Mouse (Mus musculus) limb, embryonic 10.5 days (tissue): ENCODE data around the gene Vwa2. TPM values are rescaled to one million over a fixed set of nuclear protein-coding genes. Genes with fewer than 3 reads are reported as not detected.
A peak's percentile ranks its signal among the peaks of the same experiment; 100 is the strongest.

Source experiments
- DNase-seq: peaks from one replicate; pipeline ENCODE4 v3.0.0-alpha.2; 2017; ENCODE audit warnings: low spot score
- H3K27ac ChIP-seq: fragments of 300-500 bp; sonication (generic); 2 replicates; pipeline ENCODE4 v1.5.1; 2016; ENCODE audit warnings: mild to moderate bottlenecking
- H3K27me3 ChIP-seq: fragments of 300-500 bp; sonication (generic); 2 replicates; pipeline ENCODE4 v1.6.1; 2016; ENCODE audit warnings: low read depth, mild to moderate bottlenecking; ENCODE audit not compliant: poor library complexity, severe bottlenecking
- H3K36me3 ChIP-seq: fragments of 300-500 bp; sonication (generic); 2 replicates; pipeline ENCODE4 v1.6.1; 2016; ENCODE audit warnings: mild to moderate bottlenecking, moderate library complexity
- H3K4me1 ChIP-seq: fragments of 300-500 bp; sonication (generic); 2 replicates; pipeline ENCODE4 v1.6.1; 2016
- H3K4me3 ChIP-seq: fragments of 300-500 bp; sonication (generic); 2 replicates; pipeline ENCODE4 v1.5.1; 2016; ENCODE audit warnings: mild to moderate bottlenecking, moderate library complexity
- H3K9me3 ChIP-seq: fragments of 300-500 bp; sonication (generic); replicated peaks from 2 replicates; pipeline ENCODE4 v1.6.1; 2016; ENCODE audit warnings: mild to moderate bottlenecking
- WGBS: fragments of 180-500 bp; shearing (Covaris S2); methylation state at CpG from one replicate; pipeline ENCODE4 v1.1.7; 2016; 5-methylcytosine and 5-hydroxymethylcytosine counted together
- polyA plus RNA-seq: library from polyadenylated mRNA; unstranded; fragments of >200 nt; fragmentation: Nextera tagmentation; extraction: Ambion mirVana; gene quantifications from 2 replicates; pipeline ENCODE4 v1.2.1, GENCODE M21; 2016

Vwa2 gene
- polyA plus RNA-seq, 1 experiment from 2014 or later: 4.9 TPM

DNA sequence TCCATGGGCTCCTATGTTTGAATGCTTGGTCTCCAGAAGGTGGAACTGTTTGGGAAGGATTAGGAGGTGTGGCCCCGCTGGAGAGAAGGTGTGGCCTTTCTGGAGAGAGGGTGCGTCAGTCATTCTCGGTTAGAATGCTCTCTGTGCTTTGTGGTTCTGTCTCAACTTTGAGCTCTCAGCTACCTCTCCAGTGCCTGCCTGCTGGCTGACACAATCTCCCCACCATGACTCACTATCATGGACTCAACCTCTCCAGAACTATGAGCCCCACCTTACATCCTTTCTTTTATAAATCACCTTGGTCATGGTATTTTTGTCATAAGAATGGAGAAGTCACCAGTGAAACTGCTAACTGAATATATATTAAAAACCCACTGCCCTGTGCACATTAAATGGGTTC lies 40.6 kb downstream of the Vwa2 start:
- Histone ChIP-seq H3K27ac (no peak overlapping the region), H3K9me3 (no peaks in the 10 kb centered on the region), H3K36me3 (no peaks in the 10 kb centered on the region), H3K27me3 (peaks cover 26% of the 10 kb centered on the region), H3K4me1 (peaks cover 40% of the 10 kb centered on the region), H3K4me3 (no peak overlapping the region)
- 91% methylated on average over 3 of the region's 3 CpGs for WGBS
- DNase-seq: no peak

DNA sequence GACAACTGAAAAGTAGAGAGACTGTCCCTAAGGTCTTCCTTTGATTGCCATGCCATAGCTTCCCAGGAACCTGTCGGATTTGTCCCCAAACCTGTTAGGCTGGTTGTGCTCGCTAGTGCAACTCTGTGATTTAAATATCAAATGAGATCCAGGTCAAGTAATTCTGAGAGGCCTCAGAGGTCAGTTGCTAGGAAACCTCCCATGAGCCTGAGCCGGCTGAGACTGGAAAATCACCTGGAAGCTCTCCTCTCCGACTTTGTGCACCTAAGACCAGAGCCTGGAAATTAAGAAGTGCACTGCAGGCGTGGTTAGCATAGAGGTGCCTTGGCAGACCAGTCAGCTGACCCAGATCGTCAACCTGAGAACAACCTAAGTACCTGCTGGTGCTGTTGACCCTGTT lies 41.0 kb downstream of the Vwa2 start:
- H3K27me3 ChIP-seq: peaks cover 24% of the 10 kb centered on the region
- no peak overlapping the region for H3K4me3 ChIP-seq
- no peaks in the 10 kb centered on the region for H3K36me3 ChIP-seq
- 62% methylated on average over 6 of the region's 6 CpGs for WGBS
- peaks cover 40% of the 10 kb centered on the region for H3K4me1 ChIP-seq
- no peaks in the 10 kb centered on the region for H3K9me3 ChIP-seq
- no peak overlapping the region for H3K27ac ChIP-seq
- DNase-seq: no peak

- 33% methylated on average over 7 of the region's 7 CpGs for WGBS
- H3K36me3 ChIP-seq: no peaks in the 10 kb centered on the region
- peaks cover 20% of the 10 kb centered on the region for H3K27me3 ChIP-seq
- H3K4me1 ChIP-seq: peaks cover 5% of the 10 kb centered on the region; the same call in 1 of the 2 replicates
- H3K4me3 ChIP-seq: no peak overlapping the region
- peak; percentile 90 for DNase-seq
- no peak overlapping the region for H3K27ac ChIP-seq
- H3K9me3 ChIP-seq: no peaks in the 10 kb centered on the region
Measured at GRCm38 (mm10) chr19:56919628-56920027, 45.6 kb downstream of the Vwa2 start.

DNA sequence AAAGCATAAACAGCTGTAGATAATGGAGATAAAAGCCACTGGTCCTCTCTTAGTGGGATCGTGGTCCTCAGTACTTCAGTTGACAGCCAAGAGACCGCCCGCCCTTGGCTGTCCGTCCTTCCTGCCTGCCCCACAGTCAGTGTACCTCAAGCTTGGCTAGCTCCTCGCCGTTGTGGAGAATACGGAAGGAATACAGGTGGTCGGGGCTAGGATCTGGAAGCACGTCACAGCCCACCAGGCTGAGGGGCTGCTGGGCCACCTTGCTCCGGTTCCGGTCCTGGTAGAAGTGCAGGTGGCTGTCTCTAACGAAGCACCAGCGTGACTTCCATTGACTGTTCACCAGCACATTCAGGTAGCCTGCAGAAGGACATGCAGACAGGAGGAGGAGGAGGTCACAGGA lies 46.2 kb downstream of the Vwa2 start:
- DNase-seq: no peak
- Histone ChIP-seq H3K36me3 (no peaks in the 10 kb centered on the region), H3K9me3 (no peaks in the 10 kb centered on the region), H3K4me1 (peaks cover 5% of the 10 kb centered on the region; the same call in 1 of the 2 replicates), H3K4me3 (no peak overlapping the region), H3K27me3 (peaks cover 20% of the 10 kb centered on the region), H3K27ac (no peak overlapping the region)
- WGBS: 91% methylated on average over 13 of the region's 13 CpGs

DNA sequence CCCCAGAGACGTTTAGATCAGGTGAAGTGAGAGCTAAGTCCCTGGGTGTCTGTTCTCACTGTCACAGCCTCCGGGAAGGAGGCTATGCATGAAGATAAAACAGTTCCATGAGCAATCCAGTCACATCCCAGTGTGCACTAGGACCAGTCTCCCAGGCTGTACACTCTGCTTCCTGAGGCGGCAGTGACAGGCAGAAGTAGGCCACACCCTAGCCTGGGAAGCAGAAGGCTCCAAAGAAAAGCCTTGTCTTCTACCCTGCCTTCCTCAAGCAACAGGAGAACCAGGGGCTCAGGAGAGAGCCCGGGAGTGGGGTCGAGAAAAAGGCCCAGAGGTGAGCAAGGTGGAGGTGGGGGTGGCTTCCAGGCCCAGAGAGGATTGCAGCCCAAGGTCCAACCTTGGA lies 47.7 kb downstream of the Vwa2 start:
- Histone ChIP-seq H3K4me3 (no peak overlapping the region), H3K9me3 (no peaks in the 10 kb centered on the region), H3K4me1 (no peaks in the 10 kb centered on the region), H3K36me3 (no peaks in the 10 kb centered on the region), H3K27me3 (peaks cover 16% of the 10 kb centered on the region; the same call in 1 of the 2 replicates), H3K27ac (no peak overlapping the region)
- 76% methylated on average over 5 of the region's 5 CpGs for whole genome bisulfite sequencing
- no peak for DNase-seq

DNA sequence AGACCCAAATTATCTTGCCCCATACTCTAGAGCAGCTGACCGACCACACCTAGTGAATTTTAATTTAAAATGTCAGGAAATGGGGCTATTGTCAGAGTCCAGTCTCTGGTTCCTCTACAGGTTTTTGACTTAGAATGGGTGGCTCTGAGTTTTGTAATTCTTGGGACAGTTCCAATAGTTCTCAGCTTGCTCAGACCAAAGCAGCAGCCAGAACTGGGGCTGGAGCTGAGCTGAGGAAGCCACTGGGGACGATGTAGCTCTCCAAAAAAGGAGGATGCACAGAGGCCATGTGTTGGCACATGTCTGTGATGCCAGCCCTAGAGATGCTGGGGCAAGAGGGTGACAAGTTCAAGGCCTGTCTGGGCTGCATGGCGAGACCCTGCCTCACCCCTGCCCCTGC lies 55.3 kb downstream of the Vwa2 start:
- H3K27me3 ChIP-seq: peaks cover 5% of the 10 kb centered on the region; the same call in 1 of the 2 replicates
- no peaks in the 10 kb centered on the region for H3K4me1 ChIP-seq
- no peak overlapping the region for H3K27ac ChIP-seq
- WGBS: 89% methylated on average over 3 of the region's 3 CpGs
- H3K4me3 ChIP-seq: no peak overlapping the region
- H3K36me3 ChIP-seq: no peaks in the 10 kb centered on the region
- H3K9me3 ChIP-seq: no peaks in the 10 kb centered on the region
- DNase-seq: no peak

GRCm38 (mm10) chr19:56930029-56930428 lies 56.0 kb downstream of the Vwa2 start:
- Histone ChIP-seq H3K27me3 (peaks cover 5% of the 10 kb centered on the region; the same call in 1 of the 2 replicates), H3K4me1 (no peaks in the 10 kb centered on the region), H3K9me3 (no peaks in the 10 kb centered on the region), H3K27ac (no peak overlapping the region), H3K36me3 (no peaks in the 10 kb centered on the region), H3K4me3 (no peak overlapping the region)
- no peak for DNase-seq
- WGBS: 83% methylated on average over 9 of the region's 9 CpGs

DNA sequence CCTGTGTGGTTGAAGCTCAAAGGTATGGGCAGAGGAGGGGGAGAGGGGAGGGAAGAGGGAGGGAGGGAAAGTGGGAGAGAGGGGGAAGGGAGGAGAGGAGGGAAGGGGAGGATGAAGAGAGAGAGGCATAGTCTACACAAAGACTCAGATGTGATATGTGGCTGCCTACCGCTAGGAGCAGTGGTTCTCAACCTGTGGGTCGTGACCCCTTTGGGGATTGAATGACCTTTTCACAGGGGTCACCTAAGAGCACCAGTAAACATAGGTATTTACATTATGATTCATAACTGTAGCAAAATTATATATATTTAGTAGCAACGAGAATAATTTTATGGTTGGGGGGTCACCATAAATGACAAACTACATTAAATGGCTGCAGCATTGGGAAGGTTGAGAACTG lies 59.8 kb downstream of the Vwa2 start:
- DNase-seq: no peak
- H3K36me3 ChIP-seq: no peaks in the 10 kb centered on the region
- no peaks in the 10 kb centered on the region for H3K9me3 ChIP-seq
- 81% methylated on average over 3 of the region's 3 CpGs for WGBS
- H3K27ac ChIP-seq: no peak overlapping the region
- H3K4me3 ChIP-seq: no peak overlapping the region
- peaks cover 6% of the 10 kb centered on the region for H3K4me1 ChIP-seq
- no peaks in the 10 kb centered on the region for H3K27me3 ChIP-seq

DNA sequence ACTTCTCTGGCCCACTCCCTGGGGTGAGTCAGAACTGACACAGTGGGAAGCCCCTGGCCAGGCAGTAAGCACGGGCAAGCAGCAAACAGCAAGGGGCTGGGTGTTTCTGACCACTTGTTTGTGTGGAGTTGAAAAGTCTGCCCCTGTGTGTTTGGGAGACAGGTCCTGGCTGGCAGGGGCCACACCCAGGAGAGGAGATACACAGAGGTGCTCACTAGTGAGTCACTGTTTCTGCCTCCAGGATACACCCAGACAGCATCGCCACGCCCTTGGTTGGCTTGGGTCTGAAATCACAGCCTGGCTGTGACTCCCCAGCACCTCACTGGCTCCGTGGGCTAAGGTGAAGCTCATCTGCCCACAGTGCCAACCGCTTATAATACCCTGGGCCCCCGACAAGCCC lies 61.1 kb downstream of the Vwa2 start:
- WGBS: 91% methylated on average over 6 of the region's 6 CpGs
- DNase-seq: no peak
- H3K4me1 ChIP-seq: peaks cover 6% of the 10 kb centered on the region

DNA sequence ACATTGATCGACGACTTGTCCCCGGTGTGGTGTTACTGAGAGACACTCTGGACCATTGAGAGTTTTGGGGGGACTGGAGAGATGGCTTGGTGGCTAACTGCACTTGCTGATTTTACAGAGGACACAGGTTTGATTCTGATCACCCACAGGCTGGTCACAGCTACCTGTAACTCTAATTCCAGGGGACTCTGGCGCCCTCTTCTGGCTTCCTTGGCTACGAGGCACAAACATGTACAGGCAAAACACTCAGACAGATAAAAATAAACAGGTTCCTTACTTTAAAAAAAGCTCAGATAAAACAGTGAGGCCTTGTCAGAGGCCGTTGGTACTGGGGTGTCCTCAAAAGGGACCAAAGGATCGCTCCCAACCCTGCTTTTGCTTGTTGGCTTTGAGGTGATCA lies 61.7 kb downstream of the Vwa2 start:
- Histone ChIP-seq H3K4me1 (peaks cover 6% of the 10 kb centered on the region), H3K27ac (no peak overlapping the region), H3K27me3 (no peaks in the 10 kb centered on the region), H3K4me3 (no peak overlapping the region), H3K36me3 (no peaks in the 10 kb centered on the region), H3K9me3 (no peaks in the 10 kb centered on the region)
- DNase-seq: no peak
- 84% methylated on average over 7 of the region's 7 CpGs for WGBS

More for the DNA sequence above, 61.1 kb downstream of the Vwa2 start:
- Histone ChIP-seq H3K36me3 (no peaks in the 10 kb centered on the region), H3K27ac (no peak overlapping the region), H3K9me3 (no peaks in the 10 kb centered on the region), H3K4me3 (no peak overlapping the region), H3K27me3 (no peaks in the 10 kb centered on the region)

GRCm38 (mm10) chr19:56936253-56936652 lies 62.2 kb downstream of the Vwa2 start:
- no peak overlapping the region for H3K27ac ChIP-seq
- H3K4me3 ChIP-seq: no peak overlapping the region
- H3K4me1 ChIP-seq: peaks cover 6% of the 10 kb centered on the region
- no peaks in the 10 kb centered on the region for H3K9me3 ChIP-seq
- H3K36me3 ChIP-seq: no peaks in the 10 kb centered on the region
- H3K27me3 ChIP-seq: no peaks in the 10 kb centered on the region
- no peak for DNase-seq
- 93% methylated on average over 8 of the region's 8 CpGs for WGBS

DNA sequence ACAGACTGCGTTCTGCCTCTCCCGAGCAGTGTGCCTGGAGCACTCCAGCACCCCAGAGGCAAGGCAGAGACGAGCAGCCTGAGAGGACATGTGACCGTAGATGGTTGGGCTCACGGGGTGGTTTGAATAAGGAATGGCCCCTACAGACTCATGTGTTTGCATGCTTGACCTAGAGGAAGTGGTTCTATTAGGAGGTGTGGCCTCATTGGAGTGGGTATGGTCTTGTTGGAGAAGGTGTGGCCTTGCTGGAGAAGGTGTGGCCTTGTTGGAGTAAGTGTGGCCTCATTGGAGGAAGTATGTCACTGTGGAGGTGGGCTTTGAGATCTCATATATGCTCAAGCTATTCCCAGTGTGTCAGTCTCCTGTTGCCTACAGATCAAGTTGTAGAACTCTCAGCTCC lies 63.9 kb downstream of the Vwa2 start:
- Histone ChIP-seq H3K4me3 (no peak overlapping the region), H3K4me1 (peaks cover 6% of the 10 kb centered on the region), H3K36me3 (no peaks in the 10 kb centered on the region), H3K27me3 (no peaks in the 10 kb centered on the region), H3K9me3 (no peaks in the 10 kb centered on the region), H3K27ac (no peak overlapping the region)
- DNase-seq: no peak
- WGBS: 93% methylated on average over 5 of the region's 5 CpGs

- no peak overlapping the region for H3K27ac ChIP-seq
- no peak for DNase-seq
- H3K36me3 ChIP-seq: no peaks in the 10 kb centered on the region
- H3K9me3 ChIP-seq: no peaks in the 10 kb centered on the region
- H3K4me1 ChIP-seq: peaks cover 14% of the 10 kb centered on the region
- H3K4me3 ChIP-seq: no peak overlapping the region
- 85% methylated on average over 9 of the region's 9 CpGs for WGBS
- H3K27me3 ChIP-seq: no peaks in the 10 kb centered on the region
Measured at GRCm38 (mm10) chr19:56939826-56940225, 65.8 kb downstream of the Vwa2 start.

DNA sequence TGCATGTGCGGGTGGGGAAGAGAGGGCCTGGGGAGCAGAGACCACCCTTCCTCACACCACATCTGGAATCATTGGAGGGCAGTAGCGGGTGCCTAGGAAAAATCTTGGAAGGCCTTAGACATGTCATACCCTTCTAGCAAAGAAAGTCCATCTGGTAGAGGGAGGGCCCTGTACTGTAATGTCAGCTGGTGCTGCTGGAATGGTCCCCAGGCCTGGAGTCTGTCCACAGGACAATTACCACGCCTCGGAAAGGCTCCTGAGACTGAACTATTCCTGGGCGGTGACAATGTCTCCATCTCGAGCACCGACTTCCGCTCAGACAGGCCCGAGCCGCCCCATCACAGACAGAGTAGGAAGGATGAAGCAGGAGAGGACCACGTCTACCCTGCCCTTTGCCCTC lies 66.5 kb downstream of the Vwa2 start:
- no peak for DNase-seq
- 91% methylated on average over 11 of the region's 11 CpGs for WGBS
- peaks cover 14% of the 10 kb centered on the region for H3K4me1 ChIP-seq
- no peak overlapping the region for H3K4me3 ChIP-seq
- H3K27ac ChIP-seq: no peak overlapping the region
- H3K27me3 ChIP-seq: no peaks in the 10 kb centered on the region
- H3K36me3 ChIP-seq: no peaks in the 10 kb centered on the region
- no peaks in the 10 kb centered on the region for H3K9me3 ChIP-seq
